Mouse (Mus musculus) E14TG2a.4 (cell line): Measurements from ENCODE around the gene Syne1.

Experiments used
- CTCF ChIP-seq: conservative IDR thresholded peaks from 2 replicates; pipeline ENCODE4 v1.5.1; 2014; ENCODE audit warnings: low read length
- NANOG ChIP-seq: IDR thresholded peaks from 2 replicates; pipeline ENCODE4 v1.6.1; 2014; ENCODE audit warnings: borderline replicate concordance, low read length, mixed read lengths
- POU5F1 ChIP-seq: IDR thresholded peaks from 2 replicates; pipeline ENCODE4 v1.6.1; 2014; ENCODE audit warnings: low read length, borderline replicate concordance

GRCm38 (mm10) chr10:5029883-5030282 lies 521.4 kb downstream of the Syne1 start:
- TF ChIP-seq CTCF (no peak), NANOG (no peak), POU5F1 (no peak)
